Mouse (Mus musculus) liver, postnatal 0 days (tissue): Measurements from ENCODE around the gene Erbb4. TPM values are rescaled to one million over a fixed set of nuclear protein-coding genes. Genes with fewer than 3 reads are reported as not detected.
A peak's percentile ranks its signal among the peaks of the same experiment; 100 is the strongest.

ENCODE experiments used
- ATAC-seq: fragments of 200-750 bp; cut with Nextera tagmentation; 2 replicates; pipeline ENCODE4 v1.8.0; 2017; ENCODE audit warnings: mild to moderate bottlenecking, moderate library complexity
- DNase-seq: peaks from one replicate; pipeline ENCODE4 v3.0.0-alpha.2; 2016
- H3K27ac ChIP-seq: fragments of 300-500 bp; sonication (generic); 2 replicates; pipeline ENCODE4 v1.5.1; 2014; ENCODE audit warnings: antibody characterized with exemption, moderate library complexity, mild to moderate bottlenecking, low read depth
- H3K27me3 ChIP-seq: fragments of 300-500 bp; sonication (generic); 2 replicates; pipeline ENCODE4 v1.6.1; 2014; ENCODE audit warnings: low read length, control low read depth, mixed read lengths; ENCODE audit not compliant: insufficient read depth
- H3K36me3 ChIP-seq: fragments of 300-500 bp; sonication (generic); replicated peaks from 2 replicates; pipeline ENCODE4 v1.6.1; 2014; ENCODE audit warnings: mild to moderate bottlenecking, control low read depth, low read length, moderate library complexity, mixed read lengths; ENCODE audit not compliant: insufficient read depth
- H3K4me1 ChIP-seq: fragments of 300-500 bp; sonication (generic); 2 replicates; pipeline ENCODE4 v1.6.1; 2014; ENCODE audit warnings: antibody characterized with exemption, mild to moderate bottlenecking, control low read depth; ENCODE audit not compliant: insufficient read depth
- H3K4me2 ChIP-seq: fragments of 300-500 bp; sonication (generic); 2 replicates; pipeline ENCODE4 v1.6.1; 2014; ENCODE audit warnings: low read depth, mild to moderate bottlenecking, low read length, moderate library complexity, mixed read lengths
- H3K4me3 ChIP-seq: fragments of 300-500 bp; sonication (generic); 2 replicates; pipeline ENCODE4 v1.5.1; 2014; ENCODE audit warnings: low read depth, low read length
- H3K9ac ChIP-seq: fragments of 300-500 bp; sonication (generic); replicated peaks from 2 replicates; pipeline ENCODE4 v1.6.1; 2014; ENCODE audit warnings: mild to moderate bottlenecking, moderate library complexity
- H3K9me3 ChIP-seq: fragments of 300-500 bp; sonication (generic); 2 replicates; pipeline ENCODE4 v1.6.1; 2016; ENCODE audit warnings: mild to moderate bottlenecking, control low read depth, low read length, mixed read lengths
- CTCF ChIP-seq: sonication (generic); IDR thresholded peaks from 2 replicates; pipeline ENCODE4 v1.5.1; 2016; ENCODE audit warnings: antibody characterized with exemption, low read depth
- EP300 ChIP-seq: IDR thresholded peaks from 2 replicates; pipeline ENCODE4 v1.6.1; 2016; ENCODE audit warnings: antibody characterized with exemption, low read depth, mild to moderate bottlenecking
- WGBS: fragments of 180-500 bp; shearing (Covaris S2); extraction: QIAGEN DNeasy Blood & Tissue Kit; methylation state at CpG from one replicate; pipeline ENCODE4 v1.1.7; 2014; ENCODE audit not compliant: insufficient replicate concordance; 5-methylcytosine and 5-hydroxymethylcytosine counted together
- polyA plus RNA-seq: library from polyadenylated mRNA; unstranded; fragments of >200 nt; fragmentation: Nextera tagmentation; extraction: Ambion mirVana; gene quantifications from 2 replicates; pipeline ENCODE4 v1.2.1, GENCODE M21; 2015

The Erbb4 gene
- polyA plus RNA-seq, 1 experiment from 2014 or later, result 0.06 TPM

- no peaks in the 10 kb centered on the region for H3K36me3 ChIP-seq
- ATAC-seq, result no peak
- no peak overlapping the region for H3K9ac ChIP-seq
- H3K27ac ChIP-seq, result no peak overlapping the region
- DNase-seq, result no peak
- no peaks in the 10 kb centered on the region for H3K9me3 ChIP-seq
- H3K27me3 ChIP-seq, result peaks cover 55% of the 10 kb centered on the region
- H3K4me2 ChIP-seq, result 0 out of 2 replicates have a peak overlapping the region, but pooled peaks have one; percentile 79
- H3K4me3 ChIP-seq, result no peak overlapping the region
- 2% methylated on average over 13 of the region's 13 CpGs for WGBS
- no peak for TF ChIP-seq EP300
- no peak for TF ChIP-seq CTCF
- peaks cover 24% of the 10 kb centered on the region; the same call in 1 of the 2 replicates for H3K4me1 ChIP-seq
Measured at GRCm38 (mm10) chr1:69105096-69105492, 2.8 kb downstream of the Erbb4 start.

GRCm38 (mm10) chr1:69103211-69103706 lies 4.6 kb downstream of the Erbb4 start:
- Histone ChIP-seq H3K4me1 (peaks cover 24% of the 10 kb centered on the region; the same call in 1 of the 2 replicates), H3K9ac (no peak overlapping the region), H3K36me3 (no peaks in the 10 kb centered on the region), H3K4me3 (no peak overlapping the region), H3K27me3 (peaks cover 47% of the 10 kb centered on the region), H3K27ac (no peak overlapping the region), H3K9me3 (no peaks in the 10 kb centered on the region), H3K4me2 (no peak overlapping the region)
- ATAC-seq, result no peak
- DNase-seq, result no peak
- 73% methylated on average over 6 of the region's 6 CpGs for WGBS
- TF ChIP-seq CTCF, result no peak
- no peak for TF ChIP-seq EP300

GRCm38 (mm10) chr1:69101670-69102069 lies 6.2 kb downstream of the Erbb4 start:
- Histone ChIP-seq H3K4me2 (no peak overlapping the region), H3K4me1 (peaks cover 10% of the 10 kb centered on the region; the same call in 1 of the 2 replicates), H3K27me3 (peaks cover 31% of the 10 kb centered on the region), H3K36me3 (no peaks in the 10 kb centered on the region), H3K9ac (no peak overlapping the region), H3K9me3 (no peaks in the 10 kb centered on the region), H3K4me3 (no peak overlapping the region), H3K27ac (no peak overlapping the region)
- ATAC-seq, result no peak
- TF ChIP-seq CTCF (no peak), EP300 (no peak)
- WGBS, result 56% methylated on average over 2 of the region's 2 CpGs
- DNase-seq, result no peak

- Histone ChIP-seq H3K9me3 (no peaks in the 10 kb centered on the region), H3K27me3 (no peaks in the 10 kb centered on the region), H3K4me1 (no peaks in the 10 kb centered on the region), H3K27ac (no peak overlapping the region), H3K9ac (no peak overlapping the region), H3K4me3 (no peak overlapping the region), H3K4me2 (no peak overlapping the region), H3K36me3 (no peaks in the 10 kb centered on the region)
- ATAC-seq (no peak), DNase-seq (no peak)
- TF ChIP-seq EP300 (no peak), CTCF (no peak)
- 53% methylated on average over 3 of the region's 3 CpGs for WGBS
Measured at GRCm38 (mm10) chr1:69093052-69093451, 14.8 kb downstream of the Erbb4 start.

GRCm38 (mm10) chr1:69089331-69089730 lies 18.5 kb downstream of the Erbb4 start:
- 68% methylated on average over 1 of the region's 1 CpGs for WGBS
- no peak overlapping the region for H3K4me2 ChIP-seq
- TF ChIP-seq CTCF, result 0 out of 2 replicates have a peak, but pooled peaks have one; percentile 28
- no peak for TF ChIP-seq EP300
- H3K4me1 ChIP-seq, result no peaks in the 10 kb centered on the region
- no peak for DNase-seq
- no peaks in the 10 kb centered on the region for H3K36me3 ChIP-seq
- H3K9ac ChIP-seq, result no peak overlapping the region
- no peak for ATAC-seq
- H3K27me3 ChIP-seq, result no peaks in the 10 kb centered on the region
- H3K27ac ChIP-seq, result no peak overlapping the region
- no peaks in the 10 kb centered on the region for H3K9me3 ChIP-seq
- H3K4me3 ChIP-seq, result no peak overlapping the region

GRCm38 (mm10) chr1:69085753-69086152 lies 22.1 kb downstream of the Erbb4 start:
- 75% methylated on average over 6 of the region's 6 CpGs for WGBS
- H3K4me1 ChIP-seq, result no peaks in the 10 kb centered on the region
- no peak overlapping the region for H3K9ac ChIP-seq
- H3K27me3 ChIP-seq, result no peaks in the 10 kb centered on the region
- H3K9me3 ChIP-seq, result no peaks in the 10 kb centered on the region
- ATAC-seq, result no peak
- no peak for DNase-seq
- no peaks in the 10 kb centered on the region for H3K36me3 ChIP-seq
- H3K27ac ChIP-seq, result no peak overlapping the region
- no peak overlapping the region for H3K4me2 ChIP-seq
- TF ChIP-seq CTCF (no peak), EP300 (no peak)
- no peak overlapping the region for H3K4me3 ChIP-seq
